Mouse (Mus musculus) limb, embryonic 11.5 days (tissue): ENCODE data around the gene Cyp4f16. TPM values are rescaled to one million over a fixed set of nuclear protein-coding genes. Genes with fewer than 3 reads are reported as not detected.
A peak's percentile ranks its signal among the peaks of the same experiment; 100 is the strongest.
"Not testable (repeated sequence)": the region's sequence is repeated elsewhere in the genome, so short reads cannot be mapped to it uniquely, and the experiment has no call there.

Experiments used
- ATAC-seq: fragments of 200-750 bp; cut with Nextera tagmentation; 2 replicates; pipeline ENCODE4 v1.8.0; 2017; ENCODE audit warnings: low read depth; ENCODE audit not compliant: insufficient number of reproducible peaks, low FRiP score, low TSS enrichment
- DNase-seq: peaks from one replicate; pipeline ENCODE4 v3.0.0-alpha.2; 2015; ENCODE audit warnings: low spot score
- H3K27ac ChIP-seq: fragments of 300-500 bp; sonication (generic); replicated peaks from 2 replicates; pipeline ENCODE4 v1.5.1; 2014; ENCODE audit warnings: low read depth, mild to moderate bottlenecking, low read length
- H3K27me3 ChIP-seq: fragments of 300-500 bp; sonication (generic); 2 replicates; pipeline ENCODE4 v1.6.1; 2014; ENCODE audit warnings: mild to moderate bottlenecking, low read length, mixed read lengths; ENCODE audit not compliant: control insufficient read depth, insufficient read depth
- H3K36me3 ChIP-seq: fragments of 300-500 bp; sonication (generic); 2 replicates; pipeline ENCODE4 v1.6.1; 2014; ENCODE audit warnings: mild to moderate bottlenecking, low read length, moderate library complexity, mixed read lengths; ENCODE audit not compliant: control insufficient read depth, insufficient read depth
- H3K4me1 ChIP-seq: fragments of 300-500 bp; sonication (generic); 2 replicates; pipeline ENCODE4 v1.6.1; 2014; ENCODE audit warnings: low read length, mixed read lengths; ENCODE audit not compliant: control insufficient read depth, insufficient read depth
- H3K4me2 ChIP-seq: fragments of 300-500 bp; sonication (generic); 2 replicates; pipeline ENCODE4 v1.6.1; 2014; ENCODE audit warnings: low read depth, mild to moderate bottlenecking, moderate library complexity; ENCODE audit not compliant: severe bottlenecking
- H3K4me3 ChIP-seq: fragments of 300-500 bp; sonication (generic); 2 replicates; pipeline ENCODE4 v1.5.1; 2014; ENCODE audit warnings: low read depth, low read length
- H3K9ac ChIP-seq: fragments of 300-500 bp; sonication (generic); 2 replicates; pipeline ENCODE4 v1.6.1; 2014; ENCODE audit warnings: mild to moderate bottlenecking, low read length
- H3K9me3 ChIP-seq: fragments of 300-500 bp; sonication (generic); 2 replicates; pipeline ENCODE4 v1.6.1; 2016; ENCODE audit warnings: low read length; ENCODE audit not compliant: control insufficient read depth
- WGBS: fragments of 180-500 bp; shearing (Covaris S2); extraction: QIAGEN DNeasy Blood & Tissue Kit; methylation state at CpG from one replicate; pipeline ENCODE4 v1.1.7; 2014; 5-methylcytosine and 5-hydroxymethylcytosine counted together
- polyA plus RNA-seq: library from polyadenylated mRNA; unstranded; fragments of >200 nt; fragmentation: Nextera tagmentation; extraction: Ambion mirVana; gene quantifications from 2 replicates; pipeline ENCODE4 v1.2.1, GENCODE M21; 2014

Gene Cyp4f16
- polyA plus RNA-seq = 18.1 and 18.3 TPM in 2 replicates

- 15% methylated on average over 5 of the region's 5 CpGs for WGBS
- not testable (repeated sequence) for H3K27ac ChIP-seq
Measured at GRCm38 (mm10) chr17:32536051-32536866, at the start of gene Cyp4f16. TSS of gene Cyp4f16 (plus strand) at chr17:32536558.

GRCm38 (mm10) chr17:32492349-32492980, 43.9 kb upstream of the Cyp4f16 start:
- Histone ChIP-seq H3K27me3 (0 out of 2 replicates have a peak, but pooled peaks cover 6% of the 10 kb centered on the region), H3K9me3 (no peaks in the 10 kb centered on the region; the same call in 1 of the 2 replicates), H3K4me1 (no peaks in the 10 kb centered on the region), H3K4me2 (peak overlapping the region; percentile 34), H3K9ac (no peak overlapping the region), H3K36me3 (no peaks in the 10 kb centered on the region), H3K4me3 (peak overlapping the region; percentile 20), H3K27ac (no peak overlapping the region)
- ATAC-seq (0 out of 2 replicates have a peak, but pooled peaks have one; percentile 44), DNase-seq (peak; percentile 45)
- 6% methylated on average over 30 of the region's 30 CpGs for WGBS

More at GRCm38 (mm10) chr17:32536051-32536866, at the start of gene Cyp4f16:
- not testable (repeated sequence) for H3K4me1 ChIP-seq, H3K36me3 ChIP-seq, H3K9me3 ChIP-seq, H3K27me3 ChIP-seq
- peak; percentile 93 for ATAC-seq
- Histone ChIP-seq H3K4me2 (peak within 1 kb of the TSS; percentile 54), H3K9ac (peak within 1 kb of the TSS; percentile 56; the same call in 1 of the 2 replicates), H3K4me3 (peak within 1 kb of the TSS; percentile 45)
- DNase-seq = peak; percentile 87

- peak; percentile 75; the same call in 1 of the 2 replicates for ATAC-seq
Measured at GRCm38 (mm10) chr17:32494601-32495000, 41.8 kb upstream of the Cyp4f16 start.

GRCm38 (mm10) chr17:32500511-32500910, 35.8 kb upstream of the Cyp4f16 start:
- H3K36me3 ChIP-seq = not testable (repeated sequence)

More at GRCm38 (mm10) chr17:32494601-32495000, 41.8 kb upstream of the Cyp4f16 start:
- no peaks in the 10 kb centered on the region for H3K4me1 ChIP-seq
- H3K4me2 ChIP-seq = no peak overlapping the region
- H3K9ac ChIP-seq = no peak overlapping the region
- no peak overlapping the region for H3K4me3 ChIP-seq
- no peak overlapping the region for H3K27ac ChIP-seq
- 0 out of 2 replicates have a peak, but pooled peaks cover 6% of the 10 kb centered on the region for H3K27me3 ChIP-seq
- H3K9me3 ChIP-seq = no peaks in the 10 kb centered on the region; the same call in 1 of the 2 replicates
- peak; percentile 79 for DNase-seq
- H3K36me3 ChIP-seq = no peaks in the 10 kb centered on the region
- WGBS = 61% methylated on average over 1 of the region's 1 CpGs

GRCm38 (mm10) chr17:32501051-32501450, 35.3 kb upstream of the Cyp4f16 start:
- WGBS = 69% methylated on average over 3 of the region's 3 CpGs
- no peak for ATAC-seq

More at GRCm38 (mm10) chr17:32500511-32500910, 35.8 kb upstream of the Cyp4f16 start:
- not testable (repeated sequence) for ATAC-seq, H3K9ac ChIP-seq, H3K4me1 ChIP-seq, H3K27me3 ChIP-seq, DNase-seq, H3K4me2 ChIP-seq, H3K4me3 ChIP-seq, H3K27ac ChIP-seq, H3K9me3 ChIP-seq
- WGBS = 88% methylated on average over 4 of the region's 4 CpGs

GRCm38 (mm10) chr17:32503111-32503510, 33.2 kb upstream of the Cyp4f16 start:
- 79% methylated on average over 2 of the region's 2 CpGs for WGBS
- H3K4me2 ChIP-seq = no peak overlapping the region
- H3K9me3 ChIP-seq = no peaks in the 10 kb centered on the region
- H3K36me3 ChIP-seq = no peaks in the 10 kb centered on the region
- no peak overlapping the region for H3K9ac ChIP-seq
- no peak overlapping the region for H3K27ac ChIP-seq
- H3K4me3 ChIP-seq = no peak overlapping the region
- ATAC-seq (no peak), DNase-seq (no peak)
- no peaks in the 10 kb centered on the region for H3K27me3 ChIP-seq
- H3K4me1 ChIP-seq = no peaks in the 10 kb centered on the region; the same call in 1 of the 2 replicates

More at GRCm38 (mm10) chr17:32501051-32501450, 35.3 kb upstream of the Cyp4f16 start:
- Histone ChIP-seq H3K4me1 (no peaks in the 10 kb centered on the region; the same call in 1 of the 2 replicates), H3K4me3 (no peak overlapping the region), H3K36me3 (no peaks in the 10 kb centered on the region), H3K27ac (no peak overlapping the region), H3K4me2 (no peak overlapping the region), H3K27me3 (no peaks in the 10 kb centered on the region), H3K9ac (no peak overlapping the region), H3K9me3 (no peaks in the 10 kb centered on the region)
- DNase-seq = no peak

GRCm38 (mm10) chr17:32505851-32506728, 30.3 kb upstream of the Cyp4f16 start, which contains the start of gene Cyp4f17:
TSS of gene Cyp4f17 (plus strand) at chr17:32506050.
- DNase-seq (peak; percentile 82), ATAC-seq (peak; percentile 92)
- H3K4me2 ChIP-seq = peak within 1 kb of the TSS; percentile 72
- peak within 1 kb of the TSS; percentile 88 for H3K27ac ChIP-seq
- no peaks in the 10 kb centered on the region for H3K27me3 ChIP-seq
- under 1% methylated on average over 30 of the region's 30 CpGs for WGBS
- H3K9me3 ChIP-seq = no peaks in the 10 kb centered on the region
- H3K9ac ChIP-seq = peak within 1 kb of the TSS; percentile 73
- H3K4me3 ChIP-seq = peak within 1 kb of the TSS; percentile 48
- no peaks in the 10 kb centered on the region for H3K36me3 ChIP-seq
- H3K4me1 ChIP-seq = no peaks in the 10 kb centered on the region; the same call in 1 of the 2 replicates
